Mouse (Mus musculus): ENCODE data around the gene Dmrta2. TPM values are rescaled to one million over a fixed set of nuclear protein-coding genes. Genes with fewer than 3 reads are reported as not detected.

Dmrta2 gene
- polyA plus RNA-seq, 1 experiment from 2014 or later: 0.14 TPM

GRCm38 (mm10) chr4:109989213-109989612 is 11.4 kb downstream of the Dmrta2 start:
- Histone ChIP-seq H3K27me3 (ENCODE audit: control insufficient read depth, insufficient read depth, low read length) (peaks cover 74% of the 10 kb centered on the region), H3K27ac (ENCODE audit: low read depth, low read length) (no peak overlapping the region), H3K4me3 (ENCODE audit: low read length) (no peak overlapping the region), H3K9ac (ENCODE audit: low read depth, low read length) (no peak overlapping the region), H3K9me3 (ENCODE audit: control insufficient read depth, low read length) (no peaks in the 10 kb centered on the region), H3K4me1 (ENCODE audit: control insufficient read depth, insufficient read depth, low read length) (no peaks in the 10 kb centered on the region), H3K4me2 (replicated peaks; ENCODE audit: low read depth, low read length) (no peak overlapping the region), H3K36me3 (ENCODE audit: control insufficient read depth, insufficient read depth, low read length) (no peaks in the 10 kb centered on the region)
- WGBS: 32% methylated on average over 6 of the region's 6 CpGs
- no peak for ATAC-seq (ENCODE audit: low FRiP score, low TSS enrichment)

DNA sequence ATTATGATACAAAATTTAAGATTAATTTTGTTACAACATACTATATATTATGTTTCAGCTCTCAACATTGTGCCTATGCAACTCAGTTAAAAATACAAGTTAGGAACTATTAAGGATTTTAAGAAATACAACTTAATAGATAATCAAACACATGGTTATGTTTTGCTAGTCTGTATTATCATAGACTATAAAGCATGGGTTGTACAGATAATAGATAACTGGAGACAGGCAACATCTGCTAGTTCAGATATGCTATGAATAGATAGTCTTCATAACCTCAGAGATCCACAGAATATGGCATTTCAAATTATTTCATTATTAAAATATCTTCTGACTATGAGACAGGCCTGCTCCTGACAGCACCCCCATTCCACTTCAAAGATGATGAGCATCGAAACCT is 28.2 kb downstream of the Dmrta2 start:
- 98% methylated on average over 1 of the region's 1 CpGs for WGBS
- Histone ChIP-seq H3K27ac (ENCODE audit: low read depth, low read length) (no peak overlapping the region), H3K4me1 (ENCODE audit: control insufficient read depth, insufficient read depth, low read length) (no peaks in the 10 kb centered on the region), H3K4me2 (replicated peaks; ENCODE audit: low read depth, low read length) (no peak overlapping the region), H3K9ac (ENCODE audit: low read depth, low read length) (no peak overlapping the region), H3K9me3 (ENCODE audit: control insufficient read depth, low read length) (no peaks in the 10 kb centered on the region), H3K27me3 (ENCODE audit: control insufficient read depth, insufficient read depth, low read length) (no peaks in the 10 kb centered on the region), H3K4me3 (ENCODE audit: low read length) (no peak overlapping the region), H3K36me3 (ENCODE audit: control insufficient read depth, insufficient read depth, low read length) (no peaks in the 10 kb centered on the region)
- no peak for ATAC-seq (ENCODE audit: low FRiP score, low TSS enrichment)

- Histone ChIP-seq H3K27ac (ENCODE audit: low read depth, low read length) (no peak overlapping the region), H3K9me3 (ENCODE audit: control insufficient read depth, low read length) (no peaks in the 10 kb centered on the region), H3K4me1 (ENCODE audit: control insufficient read depth, insufficient read depth, low read length) (no peaks in the 10 kb centered on the region), H3K9ac (ENCODE audit: low read depth, low read length) (no peak overlapping the region), H3K27me3 (ENCODE audit: control insufficient read depth, insufficient read depth, low read length) (peaks cover 4% of the 10 kb centered on the region; the same call in 1 of the 2 replicates), H3K4me3 (ENCODE audit: low read length) (no peak overlapping the region), H3K36me3 (ENCODE audit: control insufficient read depth, insufficient read depth, low read length) (no peaks in the 10 kb centered on the region), H3K4me2 (replicated peaks; ENCODE audit: low read depth, low read length) (no peak overlapping the region)
- 57% methylated on average over 9 of the region's 9 CpGs for WGBS
- ATAC-seq (ENCODE audit: low FRiP score, low TSS enrichment): no peak
Measured at GRCm38 (mm10) chr4:110019145-110019544, 41.3 kb downstream of the Dmrta2 start.

DNA sequence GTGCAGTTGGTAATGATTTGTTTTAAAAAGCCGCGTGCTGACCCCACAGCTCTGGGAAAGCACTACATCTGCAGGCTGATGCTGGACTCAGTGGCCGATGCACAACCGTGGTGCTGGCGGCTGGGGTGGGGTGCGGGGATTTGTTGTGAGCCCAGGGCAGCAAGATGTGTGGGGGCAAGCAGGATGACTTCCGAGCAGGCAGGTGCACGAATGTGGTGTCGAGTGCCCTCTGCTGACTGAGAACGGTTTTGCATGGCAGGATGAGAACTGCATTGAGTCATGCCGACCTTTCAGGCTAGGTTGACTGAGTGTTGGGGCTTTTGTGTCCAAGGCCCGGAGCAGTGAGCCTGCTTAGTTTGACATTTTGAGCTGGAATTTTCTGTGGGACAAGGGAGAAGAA is 42.4 kb downstream of the Dmrta2 start:
- no peaks in the 10 kb centered on the region for H3K9me3 ChIP-seq (ENCODE audit: control insufficient read depth, low read length)
- no peaks in the 10 kb centered on the region for H3K36me3 ChIP-seq (ENCODE audit: control insufficient read depth, insufficient read depth, low read length)
- H3K9ac ChIP-seq (ENCODE audit: low read depth, low read length): no peak overlapping the region
- peaks cover 4% of the 10 kb centered on the region; the same call in 1 of the 2 replicates for H3K27me3 ChIP-seq (ENCODE audit: control insufficient read depth, insufficient read depth, low read length)
- ATAC-seq (ENCODE audit: low FRiP score, low TSS enrichment): peak; percentile 16; the same call in 1 of the 2 replicates
- 8% methylated on average over 12 of the region's 12 CpGs for WGBS
- no peak overlapping the region for H3K27ac ChIP-seq (ENCODE audit: low read depth, low read length)
- H3K4me1 ChIP-seq (ENCODE audit: control insufficient read depth, insufficient read depth, low read length): no peaks in the 10 kb centered on the region
- H3K4me2 ChIP-seq (replicated peaks; ENCODE audit: low read depth, low read length): peak overlapping the region; percentile 31
- H3K4me3 ChIP-seq (ENCODE audit: low read length): no peak overlapping the region

DNA sequence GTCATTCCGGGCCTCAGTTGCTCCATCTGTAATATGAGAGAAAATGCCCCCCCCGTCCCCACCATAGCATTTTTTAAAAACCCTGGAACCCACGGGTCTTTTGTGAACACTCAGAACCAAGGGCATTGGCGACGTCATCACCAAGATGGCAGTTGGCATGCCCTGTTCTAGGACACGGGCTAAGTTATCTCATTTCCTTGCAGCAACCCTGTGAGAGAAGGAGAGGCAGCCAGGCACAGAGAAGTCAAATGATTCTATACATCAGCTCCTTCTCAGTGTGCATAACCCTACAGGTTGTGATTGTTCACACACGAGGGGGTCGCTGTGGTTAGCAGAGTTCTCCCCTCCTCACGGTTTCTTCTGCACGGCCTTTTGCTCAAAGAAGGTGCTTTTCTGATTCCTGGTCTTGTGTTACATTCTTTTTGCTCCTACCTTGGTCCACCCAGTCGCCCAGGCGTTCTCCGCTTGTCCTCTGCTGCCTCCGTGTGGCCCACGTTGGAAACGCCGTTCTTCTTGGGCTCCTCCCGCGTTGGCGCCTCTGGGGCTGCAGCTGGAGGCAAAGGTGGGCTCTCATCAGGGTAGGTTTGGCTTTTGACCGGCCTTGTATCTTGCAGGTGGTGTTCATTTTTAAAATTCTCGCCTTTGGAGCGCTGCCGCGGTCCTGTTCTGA is 44.2 kb downstream of the Dmrta2 start:
- Histone ChIP-seq H3K4me2 (replicated peaks; ENCODE audit: low read depth, low read length) (0 out of 2 replicates have a peak overlapping the region, but pooled peaks have one; percentile 9), H3K9ac (ENCODE audit: low read depth, low read length) (no peak overlapping the region), H3K27ac (ENCODE audit: low read depth, low read length) (no peak overlapping the region), H3K4me3 (ENCODE audit: low read length) (no peak overlapping the region), H3K27me3 (ENCODE audit: control insufficient read depth, insufficient read depth, low read length) (peaks cover 4% of the 10 kb centered on the region; the same call in 1 of the 2 replicates), H3K36me3 (ENCODE audit: control insufficient read depth, insufficient read depth, low read length) (no peaks in the 10 kb centered on the region), H3K4me1 (ENCODE audit: control insufficient read depth, insufficient read depth, low read length) (no peaks in the 10 kb centered on the region), H3K9me3 (ENCODE audit: control insufficient read depth, low read length) (no peaks in the 10 kb centered on the region)
- ATAC-seq (ENCODE audit: low FRiP score, low TSS enrichment): peak; percentile 63; the same call in 1 of the 2 replicates
- WGBS: 15% methylated on average over 25 of the region's 25 CpGs

GRCm38 (mm10) chr4:110028461-110029188 is 50.8 kb downstream of the Dmrta2 start:
- ATAC-seq (ENCODE audit: low FRiP score, low TSS enrichment): peak; percentile 76
- no peaks in the 10 kb centered on the region for H3K27me3 ChIP-seq (ENCODE audit: control insufficient read depth, insufficient read depth, low read length)
- H3K4me2 ChIP-seq (replicated peaks; ENCODE audit: low read depth, low read length): no peak overlapping the region
- H3K36me3 ChIP-seq (ENCODE audit: control insufficient read depth, insufficient read depth, low read length): no peaks in the 10 kb centered on the region
- no peaks in the 10 kb centered on the region for H3K9me3 ChIP-seq (ENCODE audit: control insufficient read depth, low read length)
- no peak overlapping the region for H3K4me3 ChIP-seq (ENCODE audit: low read length)
- H3K27ac ChIP-seq (ENCODE audit: low read depth, low read length): no peak overlapping the region
- 57% methylated on average over 6 of the region's 6 CpGs for WGBS
- no peaks in the 10 kb centered on the region for H3K4me1 ChIP-seq (ENCODE audit: control insufficient read depth, insufficient read depth, low read length)
- no peak overlapping the region for H3K9ac ChIP-seq (ENCODE audit: low read depth, low read length)

DNA sequence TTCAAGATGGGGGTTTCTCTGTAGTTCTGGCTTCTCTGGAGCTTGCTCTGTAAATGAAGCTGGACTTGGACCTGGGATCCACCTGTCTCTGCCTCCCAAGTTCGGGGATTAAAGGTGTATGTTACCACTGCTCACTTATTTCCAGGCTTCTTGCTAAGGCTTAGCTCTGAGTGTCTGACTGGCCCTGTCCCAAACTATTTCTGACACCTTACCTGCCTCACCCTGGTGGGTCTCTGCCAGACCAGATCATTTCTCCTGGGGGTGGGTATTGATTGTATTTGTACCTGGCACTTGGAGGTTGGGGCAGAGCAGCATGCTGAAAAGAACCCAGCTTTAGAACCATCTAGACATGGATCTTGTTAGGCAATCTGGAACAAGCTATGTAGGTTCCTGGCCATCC is 51.6 kb downstream of the Dmrta2 start:
- H3K27ac ChIP-seq (ENCODE audit: low read depth, low read length): no peak overlapping the region
- WGBS: 81% methylated on average over 1 of the region's 1 CpGs
- ATAC-seq (ENCODE audit: low FRiP score, low TSS enrichment): no peak
- no peak overlapping the region for H3K9ac ChIP-seq (ENCODE audit: low read depth, low read length)
- H3K4me2 ChIP-seq (replicated peaks; ENCODE audit: low read depth, low read length): no peak overlapping the region
- H3K4me3 ChIP-seq (ENCODE audit: low read length): no peak overlapping the region
- no peaks in the 10 kb centered on the region for H3K36me3 ChIP-seq (ENCODE audit: control insufficient read depth, insufficient read depth, low read length)
- no peaks in the 10 kb centered on the region for H3K27me3 ChIP-seq (ENCODE audit: control insufficient read depth, insufficient read depth, low read length)
- H3K4me1 ChIP-seq (ENCODE audit: control insufficient read depth, insufficient read depth, low read length): no peaks in the 10 kb centered on the region
- H3K9me3 ChIP-seq (ENCODE audit: control insufficient read depth, low read length): no peaks in the 10 kb centered on the region

Data from kidney, embryonic 14.5 days (tissue).